Mouse (Mus musculus): ENCODE measurements around the gene Slc25a39. TPM values are rescaled to one million over a fixed set of nuclear protein-coding genes. Genes with fewer than 3 reads are reported as not detected.

The Slc25a39 gene
- 46.0 TPM for polyA plus RNA-seq (2017; shearing (Covaris generic))

DNA sequence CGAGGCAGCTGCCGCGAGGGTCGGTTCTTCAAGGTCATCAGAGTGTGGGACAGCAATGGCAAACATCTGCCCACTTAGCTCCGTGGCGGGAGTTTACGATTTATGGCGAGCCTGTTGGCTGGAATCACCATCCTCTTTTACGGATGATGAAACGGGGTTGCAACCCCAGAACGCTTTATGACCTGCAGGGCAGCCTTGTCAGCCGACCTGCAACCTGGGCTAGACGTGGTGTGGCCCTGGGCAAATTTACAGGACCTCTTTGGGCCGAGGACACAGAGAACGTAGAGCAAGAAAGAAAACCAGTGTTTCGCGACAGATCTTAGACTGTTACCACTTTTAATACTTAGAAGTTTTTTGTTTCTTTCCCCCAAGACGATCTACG, at the start of gene Slc25a39:
TSS of gene Slc25a39 (minus strand) at position 113 of the 382 bp plus-strand sequence.

DNA sequence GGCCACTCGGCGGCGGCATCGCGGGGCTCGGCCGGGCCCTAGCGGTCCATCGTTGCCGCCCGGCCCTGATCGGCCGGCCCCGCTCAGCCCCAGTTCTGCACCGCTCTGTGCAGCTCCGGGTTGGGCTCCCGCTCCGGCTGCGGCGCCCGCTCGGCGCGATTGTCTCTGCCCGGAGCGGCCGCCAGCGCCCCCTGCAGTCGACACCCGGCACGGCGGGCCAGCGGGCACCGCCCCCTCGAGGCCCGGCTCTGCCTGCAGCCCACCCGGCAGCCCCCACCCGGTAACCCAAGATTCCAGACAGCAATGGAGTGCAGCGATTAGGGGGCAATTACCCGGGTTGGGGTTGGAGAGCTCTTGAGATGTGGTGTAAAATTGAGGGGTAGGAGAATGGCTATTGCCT, 39.8 kb upstream of the Slc25a39 start, which contains the start of gene Fam171a2:
TSS of gene Fam171a2 (minus strand) at position 186 of the 400 bp plus-strand sequence.

GRCm38 (mm10) chr11:102430121-102431017, 22.6 kb upstream of the Slc25a39 start, which contains the start of gene Grn:
Gene Grn (plus strand): TSS chr11:102430315.

GRCm38 (mm10) chr11:102393238-102393634, 14.5 kb downstream of the Slc25a39 start, which contains the start of gene Rundc3a:
Gene Rundc3a (plus strand): TSS chr11:102393403.

DNA sequence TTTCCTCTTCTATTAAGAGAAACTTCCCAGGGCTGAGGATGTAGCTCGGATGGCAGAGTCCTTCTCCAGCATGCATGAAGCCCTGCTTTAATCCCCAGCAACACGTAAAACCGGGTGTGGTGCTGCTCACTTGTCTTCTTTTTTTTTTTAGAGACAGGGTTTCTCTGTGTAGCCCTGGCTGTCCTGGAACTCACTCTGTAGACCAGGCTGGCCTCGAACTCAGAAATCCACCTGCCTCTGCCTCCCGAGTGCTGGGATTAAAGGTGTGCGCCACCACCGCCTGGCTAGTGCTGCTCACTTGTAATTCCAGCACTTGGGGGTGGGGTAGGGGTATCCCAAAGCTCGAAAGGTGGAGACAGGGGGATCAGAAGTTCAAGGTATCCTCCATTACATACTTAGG, 41.6 kb downstream of the Slc25a39 start, which contains the start of gene Slc4a1:
TSS of gene Slc4a1 (minus strand) at position 101 of the 400 bp plus-strand sequence.

Other genes starting within 250 kb of the Slc25a39 start
- gene Lsm12, start 222.7 kb downstream of the Slc25a39 start, polyA plus RNA-seq (2017; shearing (Covaris generic)): 106 TPM
- 28.8 TPM for gene G6pc3, start 218.3 kb downstream of the Slc25a39 start, polyA plus RNA-seq (2017; shearing (Covaris generic))
- 77.9 TPM for gene Hdac5, start 177.8 kb downstream of the Slc25a39 start, polyA plus RNA-seq (2017; shearing (Covaris generic))
- not detected for gene BC030867, start 159.1 kb downstream of the Slc25a39 start, polyA plus RNA-seq (2017; shearing (Covaris generic))
- gene Asb16, start 139.2 kb downstream of the Slc25a39 start, polyA plus RNA-seq (2017; shearing (Covaris generic)): not detected
- gene Tmub2, start 123.0 kb downstream of the Slc25a39 start, polyA plus RNA-seq (2017; shearing (Covaris generic)): 48.9 TPM
- 21.2 TPM for gene Atxn7l3, start 111.3 kb downstream of the Slc25a39 start, polyA plus RNA-seq (2017; shearing (Covaris generic))
- gene Ubtf, start 88.2 kb downstream of the Slc25a39 start, polyA plus RNA-seq (2017; shearing (Covaris generic)): 118 TPM
- gene Slc4a1, start 41.7 kb downstream of the Slc25a39 start, polyA plus RNA-seq (2017; shearing (Covaris generic)): not detected
- 4.2 TPM for gene Rundc3a, start 14.5 kb downstream of the Slc25a39 start, polyA plus RNA-seq (2017; shearing (Covaris generic))
- 11.8 TPM for gene Grn, start 22.4 kb upstream of the Slc25a39 start, polyA plus RNA-seq (2017; shearing (Covaris generic))
- not detected for gene Fam171a2, start 39.7 kb upstream of the Slc25a39 start, polyA plus RNA-seq (2017; shearing (Covaris generic))
- 2.0 TPM for gene Itga2b, start 62.2 kb upstream of the Slc25a39 start, polyA plus RNA-seq (2017; shearing (Covaris generic))
- 70.4 TPM for gene Gpatch8, start 148.4 kb upstream of the Slc25a39 start, polyA plus RNA-seq (2017; shearing (Covaris generic))
- gene Gm11627, start 171.5 kb upstream of the Slc25a39 start, polyA plus RNA-seq (2017; shearing (Covaris generic)): not detected
- gene Fzd2, start 196.4 kb upstream of the Slc25a39 start, polyA plus RNA-seq (2017; shearing (Covaris generic)): not detected

All from naive thymus-derived CD4-positive, alpha-beta T cell, adult 5 months (primary cell).